Mouse (Mus musculus) neural tube, embryonic 14.5 days (tissue): ENCODE measurements around the gene Xrcc2. TPM values are rescaled to one million over a fixed set of nuclear protein-coding genes. Genes with fewer than 3 reads are reported as not detected.

Experiments
- ATAC-seq: fragments of 200-750 bp; cut with Nextera tagmentation; 2 replicates; pipeline ENCODE4 v1.8.0; 2017; ENCODE audit warnings: low read depth, mild to moderate bottlenecking, moderate TSS enrichment, moderate library complexity
- H3K27ac ChIP-seq: fragments of 300-500 bp; sonication (generic); 2 replicates; pipeline ENCODE4 v1.5.1; 2014; ENCODE audit warnings: low read depth, mild to moderate bottlenecking, control low read depth, low read length, moderate library complexity, mixed read lengths
- H3K27me3 ChIP-seq: fragments of 300-500 bp; sonication (generic); 2 replicates; pipeline ENCODE4 v1.6.1; 2014; ENCODE audit warnings: low read length; ENCODE audit not compliant: control insufficient read depth, insufficient read depth
- H3K36me3 ChIP-seq: fragments of 300-500 bp; sonication (generic); 2 replicates; pipeline ENCODE4 v1.6.1; 2014; ENCODE audit warnings: low read length, mixed read lengths; ENCODE audit not compliant: control insufficient read depth, insufficient read depth
- H3K4me1 ChIP-seq: fragments of 300-500 bp; sonication (generic); 2 replicates; pipeline ENCODE4 v1.6.1; 2014; ENCODE audit warnings: low read length; ENCODE audit not compliant: control insufficient read depth, insufficient read depth
- H3K4me2 ChIP-seq: fragments of 300-500 bp; sonication (generic); 2 replicates; pipeline ENCODE4 v1.6.1; 2014; ENCODE audit warnings: mild to moderate bottlenecking, low read depth, low read length, control low read depth
- H3K4me3 ChIP-seq: fragments of 300-500 bp; sonication (generic); 2 replicates; pipeline ENCODE4 v1.5.1; 2014; ENCODE audit warnings: low read depth, low read length, control low read depth, mixed read lengths
- H3K9ac ChIP-seq: fragments of 300-500 bp; sonication (generic); replicated peaks from 2 replicates; pipeline ENCODE4 v1.6.1; 2014; ENCODE audit warnings: low read depth, mild to moderate bottlenecking, control low read depth, low read length, mixed read lengths
- H3K9me3 ChIP-seq: fragments of 300-500 bp; sonication (generic); 2 replicates; pipeline ENCODE4 v1.6.1; 2016; ENCODE audit warnings: low read length; ENCODE audit not compliant: control insufficient read depth
- WGBS: fragments of 180-500 bp; shearing (Covaris S2); extraction: QIAGEN DNeasy Blood & Tissue Kit; methylation state at CpG from one replicate; pipeline ENCODE4 v1.1.7; 2014; 5-methylcytosine and 5-hydroxymethylcytosine counted together
- polyA plus RNA-seq: library from polyadenylated mRNA; unstranded; fragments of >200 nt; fragmentation: Nextera tagmentation; extraction: Ambion mirVana; gene quantifications from 2 replicates; pipeline ENCODE4 v1.2.1, GENCODE M21; 2014

Xrcc2 gene
- polyA plus RNA-seq, 1 experiment from 2014 or later = 5.2 TPM

GRCm38 (mm10) chr5:25653377-25653776 is 52.2 kb downstream of the Xrcc2 start:
- no peak for ATAC-seq
- no peaks in the 10 kb centered on the region for H3K9me3 ChIP-seq
- H3K27ac ChIP-seq = no peak overlapping the region
- 23% methylated on average over 3 of the region's 3 CpGs for WGBS
- no peaks in the 10 kb centered on the region for H3K27me3 ChIP-seq
- no peaks in the 10 kb centered on the region for H3K36me3 ChIP-seq
- H3K4me2 ChIP-seq = no peak overlapping the region
- H3K4me1 ChIP-seq = no peaks in the 10 kb centered on the region
- H3K9ac ChIP-seq = no peak overlapping the region
- H3K4me3 ChIP-seq = no peak overlapping the region

- no peaks in the 10 kb centered on the region for H3K27me3 ChIP-seq
- H3K4me1 ChIP-seq = no peaks in the 10 kb centered on the region
- 72% methylated on average over 7 of the region's 7 CpGs for WGBS
- H3K4me2 ChIP-seq = no peak overlapping the region
- H3K36me3 ChIP-seq = no peaks in the 10 kb centered on the region
- H3K9me3 ChIP-seq = no peaks in the 10 kb centered on the region
- no peak overlapping the region for H3K9ac ChIP-seq
- H3K27ac ChIP-seq = no peak overlapping the region
- H3K4me3 ChIP-seq = no peak overlapping the region
- no peak for ATAC-seq
These were observed 53.2 kb downstream of the Xrcc2 start for GRCm38 (mm10) chr5:25652435-25652834.

GRCm38 (mm10) chr5:25645661-25646364 is 59.8 kb downstream of the Xrcc2 start:
- no peak overlapping the region for H3K9ac ChIP-seq
- H3K4me3 ChIP-seq = no peak overlapping the region
- H3K4me2 ChIP-seq = no peak overlapping the region
- 87% methylated on average over 8 of the region's 8 CpGs for whole genome bisulfite sequencing
- H3K27me3 ChIP-seq = no peaks in the 10 kb centered on the region
- no peak overlapping the region for H3K27ac ChIP-seq
- H3K36me3 ChIP-seq = no peaks in the 10 kb centered on the region
- no peaks in the 10 kb centered on the region for H3K9me3 ChIP-seq
- H3K4me1 ChIP-seq = no peaks in the 10 kb centered on the region
- no peak for ATAC-seq

DNA sequence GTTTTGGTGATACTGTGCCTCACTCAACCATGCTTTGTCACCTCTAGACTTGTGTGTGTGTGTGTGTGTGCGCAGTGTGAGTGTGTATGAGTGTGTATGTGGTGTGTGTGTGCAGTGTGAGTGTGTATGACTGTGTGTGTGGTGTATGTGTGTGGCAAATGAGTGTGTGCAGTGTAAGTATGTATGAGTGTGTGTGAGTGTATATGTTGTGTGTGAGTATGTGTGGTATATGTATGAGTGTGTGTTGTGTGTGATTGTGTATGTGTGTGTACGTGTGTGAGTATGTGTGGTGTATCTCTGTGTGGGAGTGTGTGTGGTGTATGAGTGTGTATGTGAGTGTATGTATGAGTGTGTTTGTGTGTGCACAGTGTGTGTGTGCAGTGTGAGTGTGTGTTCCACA is 61.1 kb downstream of the Xrcc2 start:
- ATAC-seq = no peak

DNA sequence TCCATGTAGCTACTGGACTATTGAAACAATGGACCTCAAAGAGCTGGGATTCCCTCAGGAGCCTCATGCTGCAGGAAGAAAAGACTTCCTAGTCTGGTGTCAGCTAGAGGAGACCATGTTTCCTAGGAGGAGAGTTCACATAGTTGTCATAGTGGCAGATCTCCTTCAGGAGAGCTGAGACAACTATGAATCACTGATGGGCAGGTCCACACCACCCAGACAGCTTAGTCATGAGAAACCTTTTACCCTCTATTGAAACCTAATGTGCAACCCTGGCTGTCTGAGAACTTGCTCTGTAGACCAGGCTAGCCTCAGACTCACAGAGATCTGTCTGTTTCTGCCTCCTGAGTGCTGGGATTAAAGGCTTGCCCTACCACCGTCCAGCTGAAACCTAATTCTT is 62.9 kb downstream of the Xrcc2 start:
- H3K4me3 ChIP-seq = no peak overlapping the region
- no peak for ATAC-seq
- WGBS = 96% methylated on average over 1 of the region's 1 CpGs
- H3K4me2 ChIP-seq = no peak overlapping the region
- no peak overlapping the region for H3K27ac ChIP-seq
- no peaks in the 10 kb centered on the region for H3K27me3 ChIP-seq
- H3K9ac ChIP-seq = no peak overlapping the region
- H3K36me3 ChIP-seq = no peaks in the 10 kb centered on the region
- H3K9me3 ChIP-seq = no peaks in the 10 kb centered on the region
- H3K4me1 ChIP-seq = no peaks in the 10 kb centered on the region

More for the DNA sequence above, 61.1 kb downstream of the Xrcc2 start:
- Histone ChIP-seq H3K36me3 (no peaks in the 10 kb centered on the region), H3K9ac (no peak overlapping the region), H3K4me3 (no peak overlapping the region), H3K27ac (no peak overlapping the region), H3K27me3 (no peaks in the 10 kb centered on the region), H3K9me3 (no peaks in the 10 kb centered on the region), H3K4me2 (no peak overlapping the region), H3K4me1 (no peaks in the 10 kb centered on the region)
- WGBS = 98% methylated on average over 2 of the region's 2 CpGs

Other genes starting within 250 kb of the Xrcc2 start
- 29.7 and 31.6 TPM in 2 replicates for gene Kmt2c, start 207.0 kb downstream of the Xrcc2 start, polyA plus RNA-seq
- not detected in 2 replicates for gene Cct8l1, start 189.8 kb downstream of the Xrcc2 start, polyA plus RNA-seq
- 38.1 and 44.2 TPM in 2 replicates for gene Actr3b, start 54.2 kb upstream of the Xrcc2 start, polyA plus RNA-seq
- gene Gm21663, start 236.6 kb upstream of the Xrcc2 start, polyA plus RNA-seq = 0.13 TPM in 1 of 2 replicates, not detected in the other
- 0.22 and 0.35 TPM in 2 replicates for gene Gm21671, start 248.6 kb upstream of the Xrcc2 start, polyA plus RNA-seq